Mouse (Mus musculus): Measurements from ENCODE around the gene Ism1. TPM values are rescaled to one million over a fixed set of nuclear protein-coding genes. Genes with fewer than 3 reads are reported as not detected.
A peak's percentile ranks its signal among the peaks of the same experiment; 100 is the strongest.

Ism1 gene
- total RNA-seq, 2 experiments from 2014 or later, result 0.47 to 0.69 TPM

DNA sequence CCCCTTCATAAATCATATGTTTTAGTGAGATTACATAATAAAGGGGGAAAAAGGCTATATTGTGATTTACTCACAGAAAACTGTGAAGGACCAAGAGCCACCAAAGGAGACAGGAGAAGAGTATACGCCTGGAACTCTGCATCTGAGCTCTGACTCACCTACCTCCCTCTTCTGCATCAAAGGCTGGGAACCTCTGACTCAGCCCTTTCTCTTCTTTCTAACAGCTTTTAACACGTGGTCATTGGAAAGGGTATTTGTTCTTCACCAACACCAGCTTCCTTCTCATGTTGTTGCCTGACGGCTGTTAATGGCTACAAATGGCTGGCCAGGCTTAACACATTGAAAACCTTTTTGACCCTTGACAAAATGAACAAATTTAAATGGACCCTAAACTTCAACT lies 36.2 kb downstream of the Ism1 start:
- DNase-seq, result no peak

DNA sequence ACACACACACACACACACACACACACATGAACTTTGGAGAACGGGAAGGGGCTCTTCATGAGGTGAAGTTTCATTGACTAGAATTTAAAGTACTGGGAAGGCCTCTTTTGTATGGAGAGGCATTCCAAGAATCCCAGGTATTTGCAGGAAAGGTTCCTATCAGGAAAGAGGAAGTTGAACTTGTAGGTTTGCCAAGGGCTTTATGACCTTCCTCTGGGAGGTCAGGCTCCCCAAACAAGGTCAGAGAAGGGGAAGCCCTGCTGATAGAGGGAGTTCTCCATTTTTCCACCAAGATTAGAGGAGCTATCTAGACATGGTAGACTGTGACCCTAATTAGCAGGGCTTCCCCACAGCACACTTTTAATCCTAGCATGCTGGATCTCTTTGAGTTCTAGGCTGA lies 39.8 kb downstream of the Ism1 start:
- peak; percentile 5 for DNase-seq

DNA sequence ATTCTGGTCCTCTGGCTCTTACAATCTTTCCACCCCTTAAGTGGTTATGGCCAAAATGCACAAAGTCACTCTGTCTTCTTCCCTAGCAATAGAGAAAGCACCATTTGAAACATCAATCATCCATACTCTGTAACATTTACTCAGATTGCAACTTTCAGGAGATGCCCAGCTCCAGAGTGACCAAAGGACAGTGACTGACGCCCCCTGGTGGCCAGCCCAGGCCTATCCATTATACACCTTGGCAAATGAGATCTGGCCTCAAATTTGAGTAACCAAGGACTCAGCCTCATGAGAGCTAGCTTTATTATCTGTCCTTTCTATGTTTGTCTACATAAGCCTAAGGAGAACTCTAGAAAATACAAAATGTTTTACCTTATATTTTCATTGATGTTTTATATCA lies 44.7 kb downstream of the Ism1 start:
- DNase-seq, result peak; percentile 55

DNA sequence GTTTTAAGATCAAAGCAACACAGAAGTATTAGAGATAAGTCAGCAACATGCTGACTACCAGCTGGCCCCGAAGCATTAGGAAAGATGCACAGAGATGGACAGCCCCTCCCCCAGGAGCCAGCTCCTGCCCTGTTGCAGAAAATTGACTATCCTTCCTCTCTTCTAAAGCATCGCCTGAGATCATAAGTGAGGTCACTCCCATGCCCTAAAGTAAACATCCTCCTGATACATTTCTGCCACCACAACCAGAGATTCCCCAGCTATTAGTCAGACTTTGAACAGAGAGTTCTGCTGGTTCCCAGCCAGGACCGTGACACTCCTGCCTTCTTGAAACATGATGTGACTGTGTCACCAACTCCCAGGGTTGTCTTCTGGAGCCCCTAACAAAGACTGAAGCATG lies 45.3 kb downstream of the Ism1 start:
- no peak for DNase-seq

DNA sequence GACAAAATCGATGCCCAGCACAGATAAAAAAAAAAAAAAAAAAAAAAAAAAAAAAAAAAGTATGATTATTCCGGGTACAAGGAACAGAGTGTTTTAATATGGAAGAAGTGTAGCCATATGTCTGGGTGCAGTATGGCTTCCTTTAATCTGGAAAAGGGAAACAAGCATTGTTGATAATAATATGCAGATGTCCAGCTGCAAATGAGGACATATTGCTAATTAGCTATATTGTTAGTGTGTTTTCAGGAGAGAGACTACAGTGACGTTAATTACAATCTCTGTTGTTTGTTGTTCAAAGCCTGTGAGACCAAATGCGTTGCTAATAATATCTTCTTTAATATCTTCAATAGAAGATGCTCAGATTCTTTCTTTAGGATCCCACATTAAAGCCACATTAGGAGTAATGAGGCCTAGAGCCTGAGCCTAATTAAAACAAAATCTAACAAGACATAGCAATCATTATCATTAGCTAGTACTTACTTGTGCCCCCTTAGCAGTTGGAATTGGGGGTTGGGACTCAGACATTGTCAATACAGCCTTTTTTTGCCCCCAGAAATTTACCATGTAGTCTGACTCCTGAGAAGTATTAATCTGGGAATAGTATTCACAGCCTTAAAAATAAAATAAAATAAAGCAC lies 46.3 kb downstream of the Ism1 start:
- no peak for DNase-seq

DNA sequence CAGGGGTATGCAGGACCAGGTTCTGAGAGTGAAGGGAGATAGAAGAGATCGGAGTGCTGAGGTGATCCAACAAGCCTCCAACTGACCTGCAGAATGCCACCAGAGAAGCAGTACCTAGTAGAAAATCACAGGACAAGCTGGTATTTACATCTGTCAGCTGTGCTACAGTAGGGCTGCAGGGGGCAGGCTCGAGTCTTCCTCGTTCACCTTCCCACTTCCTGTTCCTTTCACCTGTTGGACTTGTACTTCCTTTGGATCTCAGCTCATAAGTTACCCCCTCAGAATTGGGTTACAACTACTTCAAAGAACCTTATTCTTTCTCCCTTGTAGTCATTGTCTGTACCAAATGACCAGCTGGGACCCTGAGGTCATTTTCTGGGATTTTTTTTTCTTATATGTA lies 47.4 kb downstream of the Ism1 start:
- no peak for DNase-seq

DNA sequence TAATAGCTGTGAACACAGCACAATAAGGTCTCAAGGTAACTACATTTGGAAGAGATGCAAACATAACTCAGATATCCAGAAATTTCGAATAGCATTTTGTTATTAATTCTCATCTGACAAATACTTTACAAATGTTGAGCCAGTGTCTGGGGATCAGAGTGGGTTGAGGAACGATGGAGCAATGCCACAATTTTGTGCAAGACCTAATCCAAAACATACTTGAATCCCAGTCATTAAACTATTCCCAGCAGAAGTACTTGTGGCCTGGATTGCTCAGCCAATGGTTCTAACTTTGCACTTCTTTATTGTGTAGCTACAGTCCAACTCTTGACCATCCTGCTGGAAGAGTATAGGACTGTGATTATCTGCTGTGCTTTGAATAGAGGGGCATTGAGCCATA lies 50.1 kb downstream of the Ism1 start:
- no peak for DNase-seq

DNA sequence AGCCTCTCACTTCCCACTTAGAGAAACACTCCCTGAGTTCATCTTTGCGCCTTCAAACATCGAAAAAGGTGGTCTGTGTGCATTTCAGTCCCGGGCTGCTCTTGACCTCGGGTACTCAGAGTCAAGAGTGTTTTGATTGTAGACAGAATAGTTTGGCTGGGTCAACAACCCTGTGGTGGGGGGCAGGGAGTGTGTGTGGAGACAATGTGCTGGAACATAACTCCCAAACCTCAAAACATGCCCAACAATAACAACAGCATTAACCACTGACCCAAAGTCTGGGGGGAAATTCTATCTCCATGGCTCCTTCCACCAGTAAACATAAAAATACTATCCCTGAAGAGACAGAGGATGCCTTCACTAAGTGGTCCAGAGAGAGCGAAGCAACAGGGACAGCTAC lies 51.4 kb downstream of the Ism1 start:
- no peak for DNase-seq

DNA sequence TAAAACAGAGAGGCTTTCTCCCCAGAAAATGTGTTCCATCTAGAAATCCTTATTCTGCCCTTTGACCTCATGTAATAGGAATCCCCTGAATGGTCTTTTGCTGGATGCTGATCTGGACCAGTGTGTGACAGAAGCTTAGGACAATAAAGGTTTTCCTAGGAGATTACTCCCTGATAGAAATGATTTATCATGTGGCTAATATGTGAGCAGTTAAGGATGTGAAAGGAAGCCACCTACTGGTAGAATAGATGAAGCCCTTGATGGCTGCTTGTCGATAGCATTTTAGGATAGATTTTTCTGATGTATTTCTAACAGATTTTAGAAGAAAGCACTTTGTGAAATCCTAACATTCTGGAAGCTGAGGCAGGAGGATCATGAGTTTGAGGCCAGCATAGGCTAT lies 64.4 kb downstream of the Ism1 start:
- no peak for DNase-seq

DNA sequence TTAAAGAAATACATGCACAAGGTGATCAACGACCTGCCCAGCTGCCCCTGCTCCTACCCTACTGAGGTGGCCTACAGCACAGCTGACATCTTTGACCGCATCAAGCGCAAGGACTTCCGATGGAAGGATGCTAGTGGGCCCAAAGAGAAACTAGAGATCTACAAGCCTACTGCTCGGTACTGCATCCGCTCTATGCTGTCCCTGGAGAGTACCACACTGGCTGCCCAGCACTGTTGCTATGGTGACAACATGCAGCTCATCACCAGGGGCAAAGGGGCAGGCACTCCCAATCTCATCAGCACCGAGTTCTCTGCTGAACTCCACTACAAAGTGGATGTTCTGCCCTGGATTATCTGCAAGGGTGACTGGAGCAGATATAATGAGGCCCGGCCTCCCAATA lies 79.0 kb downstream of the Ism1 start:
- DNase-seq, result no peak

DNA sequence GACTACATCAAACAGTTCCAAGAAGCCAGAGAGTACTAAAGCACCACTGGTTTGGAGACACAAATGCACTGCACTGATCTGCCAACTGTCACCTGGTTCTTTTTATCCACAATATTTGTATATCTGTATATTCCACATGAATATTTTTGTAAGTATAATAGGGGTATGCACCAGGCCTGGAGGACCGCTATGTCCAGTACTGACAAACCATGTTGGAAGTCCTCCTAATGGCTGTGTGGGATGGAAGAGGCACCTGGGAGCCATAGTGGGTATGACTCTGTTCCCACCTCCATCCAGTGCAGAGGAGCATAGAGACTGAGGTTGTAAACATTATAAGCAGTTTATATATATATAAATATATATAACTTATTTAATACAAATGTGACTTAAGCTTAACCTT lies 79.5 kb downstream of the Ism1 start:
- DNase-seq, result no peak

DNA sequence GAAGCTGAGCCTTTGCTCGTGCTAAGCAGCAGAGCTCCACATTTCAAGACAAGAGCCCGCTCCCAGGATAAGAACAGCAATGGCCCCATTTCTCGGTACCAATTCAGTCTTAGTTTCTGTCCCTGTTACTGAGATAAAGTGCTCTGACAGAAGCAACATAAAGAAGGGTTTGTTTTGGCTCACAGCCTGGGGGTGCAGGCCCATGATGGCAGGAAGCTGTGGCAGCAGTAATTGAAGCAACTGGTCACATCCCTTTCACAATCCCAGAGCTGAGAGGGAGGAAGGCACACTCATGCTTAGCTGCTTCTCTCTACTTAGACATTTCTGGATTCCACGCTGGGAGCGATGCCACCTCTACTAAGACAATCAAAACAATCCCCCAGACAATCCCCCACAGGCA lies 86.4 kb downstream of the Ism1 start:
- DNase-seq, result no peak

DNA sequence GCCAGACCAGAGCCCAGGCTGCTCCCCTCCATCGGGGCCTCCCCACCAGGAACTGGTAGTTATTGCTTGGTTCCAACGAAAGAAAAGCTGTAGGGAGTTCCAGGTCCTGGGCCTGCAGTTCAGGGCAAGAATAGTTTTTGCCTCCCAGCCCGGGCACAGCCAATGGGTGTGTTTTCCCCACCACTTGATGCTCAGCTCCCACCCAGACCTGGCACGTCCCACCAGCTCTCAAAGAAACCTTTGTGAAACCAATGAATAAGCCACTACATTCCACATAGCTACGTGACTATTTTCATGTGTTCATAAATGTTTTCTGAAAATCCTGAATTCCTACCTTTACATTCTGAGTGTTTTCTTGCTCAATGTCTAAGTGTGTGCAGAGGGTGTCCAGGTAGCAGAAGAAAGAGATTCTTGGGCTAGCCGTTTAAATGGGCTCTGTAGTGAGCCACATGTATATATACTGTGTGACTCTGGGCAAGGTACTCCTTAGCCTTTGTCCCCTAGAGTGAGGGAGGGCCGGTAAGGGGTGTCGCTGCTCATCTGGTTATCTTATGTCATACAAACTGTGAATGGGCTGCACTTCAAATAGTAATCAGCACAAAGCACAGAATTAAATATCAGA lies 97.1 kb downstream of the Ism1 start:
- DNase-seq, result no peak

DNA sequence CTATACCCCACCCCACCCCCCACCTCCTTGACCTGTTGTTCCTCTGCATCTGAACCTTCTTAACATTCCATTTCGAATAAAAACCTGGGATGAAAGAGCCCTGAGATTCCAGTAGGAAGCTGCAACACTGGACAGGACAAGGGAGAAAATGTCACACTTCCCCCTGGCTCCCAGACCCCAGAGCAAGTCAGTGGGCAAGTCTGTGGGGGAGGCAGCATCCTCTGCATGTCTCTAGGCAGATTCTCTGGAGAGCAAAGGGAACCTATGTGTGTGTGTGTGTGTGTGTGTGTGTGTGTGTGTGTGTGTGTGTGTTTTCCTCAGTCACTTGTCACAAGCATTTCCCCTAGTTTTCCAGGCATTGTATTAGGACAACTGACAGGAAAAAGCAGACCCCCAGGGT lies 98.7 kb downstream of the Ism1 start:
- no peak for DNase-seq

DNA sequence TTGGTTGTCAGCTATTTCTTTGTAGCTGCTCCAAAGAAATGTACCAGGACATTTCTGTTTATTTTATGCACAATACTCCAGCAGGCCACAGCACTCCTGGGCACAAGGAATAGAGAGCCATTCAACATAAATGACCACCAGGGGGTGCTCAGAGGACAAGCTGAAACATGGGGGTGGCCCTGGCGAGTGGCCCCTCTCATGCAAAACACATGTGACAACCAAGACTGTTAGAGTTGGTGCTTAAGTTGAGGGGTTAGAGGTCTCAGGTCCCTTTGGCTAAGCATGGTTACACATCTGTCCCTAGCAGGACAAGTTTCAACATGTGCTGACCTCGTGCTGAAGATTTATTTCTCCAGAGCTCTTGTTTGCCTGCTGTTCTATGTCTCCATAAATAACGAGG lies 100.3 kb downstream of the Ism1 start:
- DNase-seq, result peak; percentile 32

DNA sequence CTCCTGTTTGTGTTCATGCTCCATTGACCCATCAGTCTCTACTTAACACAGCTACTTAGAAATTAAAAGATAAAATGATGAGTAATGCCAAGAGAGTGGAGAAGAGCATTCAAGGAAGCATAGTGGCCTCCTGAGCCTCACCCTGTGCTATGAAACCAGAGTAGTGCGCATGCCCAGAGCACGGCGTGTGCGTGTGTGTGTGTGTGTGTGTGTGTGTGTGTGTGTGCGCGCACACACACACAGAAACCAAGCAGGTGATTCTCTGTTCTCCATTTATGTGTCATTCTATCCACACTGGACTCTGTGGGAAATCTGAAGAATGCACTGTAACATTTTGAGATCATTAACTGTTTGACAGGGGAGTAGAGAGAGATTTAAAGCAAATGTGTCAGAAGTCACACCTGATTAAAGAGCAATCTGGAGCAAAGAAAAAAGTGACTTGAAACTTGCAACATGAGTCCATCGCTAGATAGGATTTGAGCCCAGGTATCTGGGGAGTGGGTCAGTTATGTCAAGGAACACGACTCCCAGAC lies 105.4 kb downstream of the Ism1 start:
- DNase-seq, result no peak

DNA sequence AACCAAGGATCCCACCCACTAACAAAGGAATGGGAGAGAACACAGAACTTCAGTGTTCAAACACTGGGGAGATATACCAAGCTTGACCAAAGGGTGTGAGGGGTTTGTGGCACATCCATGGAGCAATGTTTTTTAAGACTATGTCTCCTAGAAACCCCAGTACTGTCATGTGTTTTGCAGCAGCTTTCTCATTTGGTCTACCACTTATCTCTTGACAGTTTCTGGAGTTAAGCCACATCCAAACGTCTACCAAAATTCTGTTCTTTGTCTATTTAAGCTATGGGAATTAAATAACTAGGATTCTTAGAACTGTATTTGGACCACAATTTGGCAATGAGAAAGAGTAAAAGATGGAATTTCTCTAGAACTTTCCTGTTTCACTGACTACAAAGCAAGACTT lies 106.5 kb downstream of the Ism1 start:
- no peak for DNase-seq

DNA sequence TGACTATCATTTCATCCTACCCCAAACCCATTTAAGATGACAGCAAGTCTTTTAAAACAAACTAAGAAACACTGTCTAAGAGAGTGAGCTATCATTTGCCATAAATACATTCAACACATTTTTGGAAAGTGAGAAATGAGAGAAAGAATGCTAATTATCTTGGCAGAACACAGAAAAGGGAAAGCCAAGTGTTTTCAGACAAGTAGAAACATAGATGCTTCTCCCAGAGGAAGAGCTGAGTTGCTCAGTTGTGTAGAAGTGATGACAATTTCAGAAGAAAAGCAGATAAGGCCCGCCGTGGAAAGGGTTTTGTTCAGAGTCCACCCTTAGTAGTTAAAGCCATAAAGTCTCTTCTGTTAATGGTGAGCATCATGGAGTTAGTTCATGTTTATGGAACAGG lies 107.0 kb downstream of the Ism1 start:
- DNase-seq, result no peak

DNA sequence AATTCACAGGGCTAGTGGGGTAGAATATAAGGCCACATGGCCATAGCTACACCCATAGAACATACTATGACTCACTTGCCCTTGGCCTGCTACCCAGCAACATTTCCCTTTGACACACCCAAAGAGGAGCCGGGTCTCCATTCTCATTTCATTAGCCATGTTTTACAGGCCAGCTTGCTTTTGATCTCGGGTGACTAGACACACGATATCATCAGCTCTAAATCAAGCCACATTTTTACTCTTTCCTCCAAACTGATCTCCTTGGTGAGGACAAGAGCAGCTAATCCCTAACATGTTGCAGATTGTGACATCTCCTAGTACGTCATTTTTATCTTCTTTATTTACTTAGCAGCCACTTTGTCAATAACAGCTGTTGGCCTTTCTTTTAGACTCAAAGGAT lies 110.7 kb downstream of the Ism1 start:
- DNase-seq, result no peak

DNA sequence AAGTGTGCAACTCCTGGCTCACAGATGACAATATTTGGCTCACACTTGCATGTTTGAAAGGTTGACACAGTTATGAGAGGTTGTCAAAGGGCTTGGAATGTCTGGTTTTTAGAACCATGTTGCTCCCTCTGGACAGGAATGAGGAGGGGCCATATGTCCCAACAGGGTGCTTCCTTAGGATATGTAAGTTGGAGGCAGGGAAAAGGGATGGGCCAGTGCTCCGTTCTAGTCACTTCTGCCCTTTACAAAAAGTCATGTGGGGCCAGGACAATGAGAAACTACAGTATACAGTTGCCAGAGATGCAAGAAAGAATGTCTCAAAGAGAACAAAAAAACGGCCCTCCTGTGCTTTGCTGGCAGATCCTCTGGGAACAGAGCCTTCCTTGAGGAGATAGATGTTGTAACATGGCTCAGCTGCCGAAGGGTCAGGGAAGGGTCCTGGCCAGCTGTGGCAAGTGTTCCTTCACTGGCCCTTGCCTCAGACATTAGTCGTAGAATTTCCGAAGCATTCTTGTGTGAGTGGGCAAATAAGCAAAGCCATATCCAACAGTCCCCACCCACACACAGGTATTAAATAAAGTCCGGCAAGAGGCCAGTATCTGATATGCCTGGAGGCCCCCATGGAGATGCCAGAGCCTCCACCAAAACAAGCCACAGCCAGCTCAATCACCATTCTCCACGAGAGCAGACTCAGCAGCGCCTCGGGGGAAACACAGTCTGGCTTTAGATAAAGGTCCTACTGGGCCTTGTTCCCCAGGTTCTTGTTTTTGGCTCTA lies 114.6 kb downstream of the Ism1 start:
- no peak for DNase-seq

DNA sequence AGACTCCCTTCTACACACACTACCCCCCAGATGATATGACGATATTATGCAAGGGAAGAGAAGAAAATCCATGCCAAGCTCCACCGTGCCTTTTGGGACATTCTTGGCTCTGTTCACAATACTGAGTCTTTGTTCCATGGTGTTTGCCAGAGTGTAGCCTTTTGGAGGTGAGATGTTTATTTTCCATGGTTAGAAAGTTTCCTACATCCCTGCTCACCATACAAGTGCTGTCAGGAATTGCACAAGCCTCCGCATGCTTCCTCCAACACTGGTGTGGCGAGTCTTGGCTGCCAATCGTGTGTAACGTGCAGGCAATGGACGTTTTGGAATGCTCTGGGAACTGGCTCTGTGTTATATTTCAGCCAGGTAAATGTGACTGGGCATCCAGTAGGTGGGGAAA lies 126.1 kb downstream of the Ism1 start:
- no peak for DNase-seq

DNA sequence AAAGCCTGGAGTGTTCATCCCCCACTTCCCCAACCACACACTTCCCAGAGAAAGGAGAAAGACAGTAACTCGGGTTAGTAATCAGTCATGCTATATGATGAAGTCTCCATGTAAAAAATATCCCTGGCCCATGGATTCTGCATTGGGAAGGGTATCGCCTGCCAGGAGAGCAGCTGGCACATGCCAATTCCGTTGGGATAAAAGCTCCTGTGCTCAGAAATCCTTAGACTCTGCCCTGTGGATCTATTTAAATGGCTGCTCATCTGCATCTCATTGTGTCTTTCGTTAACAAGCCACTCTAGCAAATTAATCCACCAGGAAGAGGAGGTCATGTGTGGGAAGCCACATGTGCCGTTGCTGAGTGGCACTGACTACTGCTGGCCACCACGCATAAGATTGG lies 129.9 kb downstream of the Ism1 start:
- no peak for DNase-seq
